Mouse (Mus musculus) left cerebral cortex, postnatal 25 days (tissue): Measurements from ENCODE around the gene Bud13. TPM values are rescaled to one million over a fixed set of nuclear protein-coding genes. Genes with fewer than 3 reads are reported as not detected.
"Not testable (repeated sequence)": the region's sequence is repeated elsewhere in the genome, so short reads cannot be mapped to it uniquely, and the experiment has no call there.

ENCODE experiments used
- DNase-seq, 2 experiments: peaks; one replicate each; pipeline ENCODE4 v3.0.0; 2022; ENCODE audit warnings: low spot score in 2 of 2, mixed read lengths in 1 of 2
- intact Hi-C: fragments of 180-260 bp; cut with DNase I; formaldehyde crosslinking; loops from one replicate; pipeline ENCODE4 v1.15.1; 2025
- total RNA-seq, 2 experiments: library from RNA; stranded (reverse); gene quantifications; 2 replicates each; pipeline ENCODE4 v1.2.3; 2021

The Bud13 gene
- total RNA-seq, 2 experiments from 2014 or later = 11.2 to 11.5 TPM

GRCm38 (mm10) chr9:46274494-46274893, 8.3 kb upstream of the Bud13 start:
- DNase-seq = no peak
- intact Hi-C loops = no loop called here

- intact Hi-C loops = no loop called here
- DNase-seq = no peak
Measured at GRCm38 (mm10) chr9:46298381-46298780, 15.6 kb downstream of the Bud13 start.

- intact Hi-C loops = no loop called here
- DNase-seq = peak; percentile 49 to 60
Measured at GRCm38 (mm10) chr9:46302142-46302541, 19.3 kb downstream of the Bud13 start.

GRCm38 (mm10) chr9:46309121-46309520, 26.3 kb downstream of the Bud13 start:
- intact Hi-C loops = no loop called here
- DNase-seq = no peak

- DNase-seq = peak; percentile 59 to 69
- intact Hi-C loops = no loop called here
Measured at GRCm38 (mm10) chr9:46314507-46314906, 31.7 kb downstream of the Bud13 start.

- no peak for DNase-seq
- intact Hi-C loops = no loop called here
Measured at GRCm38 (mm10) chr9:46314921-46315320, 32.1 kb downstream of the Bud13 start.

GRCm38 (mm10) chr9:46315807-46316365, 33.1 kb downstream of the Bud13 start:
- peak; percentile 58 to 67 for DNase-seq
- intact Hi-C loops = no loop called here

GRCm38 (mm10) chr9:46316388-46316787, 33.6 kb downstream of the Bud13 start:
- DNase-seq = no peak
- intact Hi-C loops = no loop called here

- intact Hi-C loops = no loop called here
- DNase-seq = no peak
Measured at GRCm38 (mm10) chr9:46316909-46317308, 34.1 kb downstream of the Bud13 start.

GRCm38 (mm10) chr9:46317957-46318356, 35.1 kb downstream of the Bud13 start:
- no peak for DNase-seq
- intact Hi-C loops = no loop called here

GRCm38 (mm10) chr9:46319886-46320285, 37.1 kb downstream of the Bud13 start, which contains the start of gene 4931429L15Rik:
Gene 4931429L15Rik, minus strand, starts transcription at chr9:46319986.
- intact Hi-C loops, DNase-seq: not testable (repeated sequence)

- intact Hi-C loops = no loop called here
- no peak for DNase-seq
Measured at GRCm38 (mm10) chr9:46320461-46320860, 37.7 kb downstream of the Bud13 start.

- DNase-seq = no peak
- intact Hi-C loops = no loop called here
Measured at GRCm38 (mm10) chr9:46326694-46327405, 44.0 kb downstream of the Bud13 start.

GRCm38 (mm10) chr9:46327706-46328571, 45.1 kb downstream of the Bud13 start:
- no peak for DNase-seq
- intact Hi-C loops = no loop called here

GRCm38 (mm10) chr9:46328572-46329249, 45.9 kb downstream of the Bud13 start:
- intact Hi-C loops = no loop called here
- DNase-seq = peak; percentile 68

- intact Hi-C loops = no loop called here
- DNase-seq = no peak
Measured at GRCm38 (mm10) chr9:46329250-46329648, 46.4 kb downstream of the Bud13 start.

GRCm38 (mm10) chr9:46329801-46330585, 47.2 kb downstream of the Bud13 start:
- intact Hi-C loops = no loop called here
- DNase-seq = no peak

- intact Hi-C loops = no loop called here
- DNase-seq = no peak
Measured at GRCm38 (mm10) chr9:46330586-46330895, 47.7 kb downstream of the Bud13 start.

- no peak for DNase-seq
- intact Hi-C loops = no loop called here
Measured at GRCm38 (mm10) chr9:46331301-46331700, 48.5 kb downstream of the Bud13 start.
